Mouse (Mus musculus) liver, adult 2 months (tissue): ENCODE measurements around the gene Dapk1.

Experiments
- CTCF ChIP-seq: fragments of 200-500 bp; IDR thresholded peaks from 2 replicates; pipeline ENCODE4 v1.5.1; 2011; ENCODE audit warnings: low read depth, low read length, control low read depth
- POLR2A ChIP-seq: fragments of 200-500 bp; IDR thresholded peaks from 2 replicates; pipeline ENCODE4 v1.6.1; 2011; ENCODE audit warnings: low read length, control low read depth; ENCODE audit not compliant: insufficient read depth; ENCODE audit errors: extremely low read depth

DNA sequence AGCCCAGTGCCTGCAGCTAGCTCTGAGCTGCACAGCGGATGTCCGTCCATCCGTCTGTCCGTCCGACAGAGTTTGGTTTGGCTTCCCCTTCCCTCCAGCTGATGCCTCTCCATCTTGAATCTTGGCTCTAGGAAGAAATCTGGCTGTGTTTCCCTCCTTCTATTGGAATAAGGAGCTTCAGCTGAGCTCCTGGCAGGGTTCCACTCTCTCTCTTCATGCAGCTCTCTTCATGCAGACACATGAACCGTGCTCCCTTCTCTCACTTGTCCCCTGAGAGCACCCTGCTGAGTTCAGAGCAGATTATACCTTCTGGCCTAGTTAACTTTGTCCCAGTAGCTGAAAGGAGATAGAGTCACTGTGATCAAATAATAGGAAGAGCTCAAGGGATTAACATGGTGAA, 83.5 kb downstream of the Dapk1 start:
- TF ChIP-seq CTCF (no peak), POLR2A (no peak)
